Mouse (Mus musculus): Measurements from ENCODE around the gene Phb2. TPM values are rescaled to one million over a fixed set of nuclear protein-coding genes. Genes with fewer than 3 reads are reported as not detected.

Gene Phb2
- polyA plus RNA-seq, 1 experiment: 193 TPM

GRCm38 (mm10) chr6:124737040-124737439 is 24.9 kb downstream of the Phb2 start:
- TF ChIP-seq CTCF (conservative IDR thresholded peaks at IDR 0.05; ENCODE audit: insufficient read depth, insufficient read length, low read depth, low read length) (no peak), POLR2A (IDR thresholded peaks at IDR 0.05; ENCODE audit: low read depth, low read length) (no peak)
- H3K27me3 ChIP-seq (replicated peaks; ENCODE audit: control insufficient read depth, insufficient read depth, low read length): no peaks in the 10 kb centered on the region
- no peaks in the 10 kb centered on the region for H3K36me3 ChIP-seq (ENCODE audit: control insufficient read depth, insufficient read depth, low read length)
- DNase-seq: no peak
- H3K4me3 ChIP-seq (ENCODE audit: insufficient read depth, low read depth, low read length): no peak overlapping the region
- peaks cover 17% of the 10 kb centered on the region for H3K4me1 ChIP-seq (ENCODE audit: control insufficient read depth, insufficient read depth, low read length)
- 87% methylated on average over 11 of the region's 11 CpGs for WGBS
- H3K27ac ChIP-seq (ENCODE audit: insufficient read depth, low read depth, low read length): no peak overlapping the region

DNA sequence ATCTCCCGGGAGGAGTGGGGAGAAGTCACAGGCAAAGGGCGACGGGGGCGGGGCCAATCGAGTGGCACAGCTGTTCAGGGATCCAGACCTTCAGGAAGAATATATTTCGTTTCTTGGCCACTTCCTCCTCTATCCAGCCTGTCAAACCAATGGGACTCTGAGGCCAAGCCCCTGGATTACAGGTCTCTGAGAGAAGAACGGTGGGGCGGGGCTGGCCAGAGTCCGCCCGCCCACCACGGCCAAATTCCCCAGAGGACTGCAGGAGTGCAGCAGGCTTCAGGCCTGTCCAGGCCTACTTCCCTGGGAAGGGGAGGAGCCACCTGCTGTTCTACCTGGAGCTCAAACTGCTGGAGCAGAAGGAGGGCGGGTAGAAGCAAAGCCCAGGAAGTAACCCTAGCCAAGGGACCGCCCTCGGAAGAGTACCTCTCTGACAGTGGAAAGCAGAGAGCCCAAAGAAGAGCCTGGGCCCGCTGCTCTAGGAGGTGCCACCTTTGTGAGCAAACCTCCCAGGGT is 26.4 kb downstream of the Phb2 start, which contains the start of gene Ptpn6:
TSS of gene Ptpn6 (minus strand) at position 204 of the 513 bp plus-strand sequence.
- WGBS: 11% methylated on average over 15 of the region's 15 CpGs
- peak within 1 kb of the TSS; percentile 49 for H3K4me3 ChIP-seq (ENCODE audit: insufficient read depth, low read depth, low read length)
- no peaks in the 10 kb centered on the region for H3K36me3 ChIP-seq (ENCODE audit: control insufficient read depth, insufficient read depth, low read length)
- H3K4me1 ChIP-seq (ENCODE audit: control insufficient read depth, insufficient read depth, low read length): peaks cover 17% of the 10 kb centered on the region
- H3K27me3 ChIP-seq (replicated peaks; ENCODE audit: control insufficient read depth, insufficient read depth, low read length): no peaks in the 10 kb centered on the region
- peak within 1 kb of the TSS; percentile 69 for H3K27ac ChIP-seq (ENCODE audit: insufficient read depth, low read depth, low read length)
- DNase-seq: peak; percentile 96
- TF ChIP-seq CTCF (conservative IDR thresholded peaks at IDR 0.05; ENCODE audit: insufficient read depth, insufficient read length, low read depth, low read length): 0 out of 2 replicates have a peak, but pooled peaks have one; percentile 13
- TF ChIP-seq POLR2A (IDR thresholded peaks at IDR 0.05; ENCODE audit: low read depth, low read length): peak; percentile 12

GRCm38 (mm10) chr6:124739231-124739796 is 27.2 kb downstream of the Phb2 start:
- H3K27ac ChIP-seq (ENCODE audit: insufficient read depth, low read depth, low read length): peak overlapping the region; percentile 63
- no peaks in the 10 kb centered on the region for H3K36me3 ChIP-seq (ENCODE audit: control insufficient read depth, insufficient read depth, low read length)
- H3K27me3 ChIP-seq (replicated peaks; ENCODE audit: control insufficient read depth, insufficient read depth, low read length): no peaks in the 10 kb centered on the region
- no peak overlapping the region for H3K4me3 ChIP-seq (ENCODE audit: insufficient read depth, low read depth, low read length)
- WGBS: 85% methylated on average over 10 of the region's 10 CpGs
- TF ChIP-seq POLR2A (IDR thresholded peaks at IDR 0.05; ENCODE audit: low read depth, low read length): no peak
- DNase-seq: no peak
- H3K4me1 ChIP-seq (ENCODE audit: control insufficient read depth, insufficient read depth, low read length): peaks cover 17% of the 10 kb centered on the region

DNA sequence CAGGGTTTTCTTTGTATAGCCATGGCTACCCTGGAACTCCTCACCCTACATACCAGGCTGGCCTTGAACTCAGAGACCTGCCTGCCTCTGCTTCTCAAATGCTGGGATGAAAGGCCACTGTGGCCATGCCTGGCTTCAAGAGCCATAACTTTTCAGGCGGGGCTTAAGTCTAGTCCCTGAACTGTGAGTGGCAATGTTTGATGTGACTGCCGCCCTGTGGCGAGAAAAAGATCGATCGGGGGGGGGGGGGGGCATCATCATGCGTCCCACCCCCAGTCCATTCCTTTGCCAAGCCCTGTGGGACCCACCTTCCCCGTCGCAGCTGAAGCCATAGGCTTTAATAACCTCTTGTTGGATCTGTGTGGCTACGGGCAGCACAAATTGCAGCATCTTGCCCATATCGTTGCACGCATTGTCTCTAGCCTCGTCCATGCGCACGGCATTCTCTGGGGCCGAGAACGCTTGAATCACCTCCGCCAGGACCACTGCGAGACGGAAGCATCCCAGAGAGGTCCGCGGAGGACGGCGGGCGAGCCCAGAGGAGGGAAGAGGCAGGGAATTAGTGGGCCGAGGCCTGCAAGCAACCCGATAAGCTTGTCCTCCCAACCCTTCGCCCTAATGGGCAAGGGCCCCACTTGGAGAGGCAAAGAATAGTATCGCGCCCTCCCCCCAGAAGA is 28.2 kb downstream of the Phb2 start:
- Histone ChIP-seq H3K27me3 (replicated peaks; ENCODE audit: control insufficient read depth, insufficient read depth, low read length) (no peaks in the 10 kb centered on the region), H3K36me3 (ENCODE audit: control insufficient read depth, insufficient read depth, low read length) (no peaks in the 10 kb centered on the region), H3K4me1 (ENCODE audit: control insufficient read depth, insufficient read depth, low read length) (peaks cover 21% of the 10 kb centered on the region), H3K27ac (ENCODE audit: insufficient read depth, low read depth, low read length) (peak overlapping the region; percentile 99), H3K4me3 (ENCODE audit: insufficient read depth, low read depth, low read length) (peak overlapping the region; percentile 74)
- TF ChIP-seq POLR2A (IDR thresholded peaks at IDR 0.05; ENCODE audit: low read depth, low read length): peak; percentile 2
- peak; percentile 49; the same call in 1 of the 2 replicates for TF ChIP-seq CTCF (conservative IDR thresholded peaks at IDR 0.05; ENCODE audit: insufficient read depth, insufficient read length, low read depth, low read length)
- under 1% methylated on average over 29 of the region's 29 CpGs for WGBS
- DNase-seq: peak; percentile 67

- Histone ChIP-seq H3K4me3 (ENCODE audit: insufficient read depth, low read depth, low read length) (peak within 1 kb of the TSS; percentile 74), H3K4me1 (ENCODE audit: control insufficient read depth, insufficient read depth, low read length) (peaks cover 21% of the 10 kb centered on the region), H3K36me3 (ENCODE audit: control insufficient read depth, insufficient read depth, low read length) (no peaks in the 10 kb centered on the region), H3K27me3 (replicated peaks; ENCODE audit: control insufficient read depth, insufficient read depth, low read length) (no peaks in the 10 kb centered on the region), H3K27ac (ENCODE audit: insufficient read depth, low read depth, low read length) (peak within 1 kb of the TSS; percentile 99)
- under 1% methylated on average over 41 of the region's 41 CpGs for WGBS
- peak; percentile 92 for DNase-seq
- peak; percentile 17 for TF ChIP-seq POLR2A (IDR thresholded peaks at IDR 0.05; ENCODE audit: low read depth, low read length)
- TF ChIP-seq CTCF (conservative IDR thresholded peaks at IDR 0.05; ENCODE audit: insufficient read depth, insufficient read length, low read depth, low read length): no peak
Measured at GRCm38 (mm10) chr6:124740888-124741761, 29.0 kb downstream of the Phb2 start, which contains the start of gene Grcc10. Gene Grcc10, minus strand, starts transcription at chr6:124741374.

DNA sequence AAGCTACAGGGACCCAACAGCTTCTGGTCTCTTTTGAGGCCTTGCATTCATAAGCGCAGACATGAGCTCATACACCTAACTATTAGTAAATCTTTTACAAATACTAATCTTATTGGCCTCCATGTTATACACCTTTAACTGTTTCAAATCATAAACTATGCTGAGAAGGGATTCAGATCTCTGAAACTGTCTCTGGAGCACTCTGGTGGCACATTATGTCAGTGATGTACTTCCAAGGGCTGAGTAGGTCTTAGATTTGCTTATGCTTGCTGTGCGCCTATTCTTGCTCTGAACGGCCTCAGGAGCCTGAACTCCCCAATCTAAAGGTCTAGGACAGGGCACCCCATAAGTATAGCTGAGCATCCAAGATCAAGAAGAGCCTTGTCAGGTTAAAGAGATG is 29.7 kb downstream of the Phb2 start:
- TF ChIP-seq POLR2A (IDR thresholded peaks at IDR 0.05; ENCODE audit: low read depth, low read length): no peak
- TF ChIP-seq CTCF (conservative IDR thresholded peaks at IDR 0.05; ENCODE audit: insufficient read depth, insufficient read length, low read depth, low read length): no peak
- Histone ChIP-seq H3K4me3 (ENCODE audit: insufficient read depth, low read depth, low read length) (peak overlapping the region; percentile 47), H3K27ac (ENCODE audit: insufficient read depth, low read depth, low read length) (peak overlapping the region; percentile 99), H3K27me3 (replicated peaks; ENCODE audit: control insufficient read depth, insufficient read depth, low read length) (no peaks in the 10 kb centered on the region), H3K4me1 (ENCODE audit: control insufficient read depth, insufficient read depth, low read length) (peaks cover 24% of the 10 kb centered on the region), H3K36me3 (ENCODE audit: control insufficient read depth, insufficient read depth, low read length) (no peaks in the 10 kb centered on the region)
- DNase-seq: no peak
- 68% methylated on average over 3 of the region's 3 CpGs for WGBS

Data from kidney, adult 2 months (tissue).